Mouse (Mus musculus) midbrain, embryonic 10.5 days (tissue): ENCODE measurements around the gene Bag5. TPM values are rescaled to one million over a fixed set of nuclear protein-coding genes. Genes with fewer than 3 reads are reported as not detected.

Source experiments
- DNase-seq: peaks from one replicate; pipeline ENCODE4 v3.0.0-alpha.2; 2017; ENCODE audit warnings: low spot score
- H3K27ac ChIP-seq: fragments of 300-500 bp; sonication (generic); replicated peaks from 2 replicates; pipeline ENCODE4 v1.5.1; 2016; ENCODE audit warnings: mild to moderate bottlenecking
- H3K27me3 ChIP-seq: fragments of 300-500 bp; sonication (generic); 2 replicates; pipeline ENCODE4 v1.6.1; 2016; ENCODE audit warnings: low read depth, mild to moderate bottlenecking; ENCODE audit not compliant: poor library complexity, severe bottlenecking
- H3K36me3 ChIP-seq: fragments of 300-500 bp; sonication (generic); 2 replicates; pipeline ENCODE4 v1.6.1; 2016; ENCODE audit warnings: mild to moderate bottlenecking, moderate library complexity
- H3K4me1 ChIP-seq: fragments of 300-500 bp; sonication (generic); 2 replicates; pipeline ENCODE4 v1.6.1; 2016
- H3K4me3 ChIP-seq: fragments of 300-500 bp; sonication (generic); 2 replicates; pipeline ENCODE4 v1.5.1; 2016; ENCODE audit warnings: mild to moderate bottlenecking, moderate library complexity
- H3K9me3 ChIP-seq: fragments of 300-500 bp; sonication (generic); replicated peaks from 2 replicates; pipeline ENCODE4 v1.6.1; 2016; ENCODE audit warnings: mild to moderate bottlenecking
- WGBS: fragments of 180-500 bp; shearing (Covaris S2); methylation state at CpG from one replicate; pipeline ENCODE4 v1.1.7; 2016; 5-methylcytosine and 5-hydroxymethylcytosine counted together
- polyA plus RNA-seq: library from polyadenylated mRNA; unstranded; fragments of >200 nt; fragmentation: Nextera tagmentation; extraction: Ambion mirVana; gene quantifications from 2 replicates; pipeline ENCODE4 v1.2.1, GENCODE M21; 2016

Bag5 gene
- polyA plus RNA-seq, 1 experiment from 2014 or later = 57.2 TPM

- H3K27ac ChIP-seq = peak overlapping the region; percentile 96
- H3K27me3 ChIP-seq = peaks cover 41% of the 10 kb centered on the region
- H3K4me1 ChIP-seq = peaks cover 63% of the 10 kb centered on the region
- peaks cover 31% of the 10 kb centered on the region for H3K36me3 ChIP-seq
- H3K4me3 ChIP-seq = peak overlapping the region; percentile 97
- no peaks in the 10 kb centered on the region for H3K9me3 ChIP-seq
- 21% methylated on average over 5 of the region's 5 CpGs for WGBS
- no peak for DNase-seq
Measured at GRCm38 (mm10) chr12:111677421-111677820, 35.6 kb downstream of the Bag5 start.

DNA sequence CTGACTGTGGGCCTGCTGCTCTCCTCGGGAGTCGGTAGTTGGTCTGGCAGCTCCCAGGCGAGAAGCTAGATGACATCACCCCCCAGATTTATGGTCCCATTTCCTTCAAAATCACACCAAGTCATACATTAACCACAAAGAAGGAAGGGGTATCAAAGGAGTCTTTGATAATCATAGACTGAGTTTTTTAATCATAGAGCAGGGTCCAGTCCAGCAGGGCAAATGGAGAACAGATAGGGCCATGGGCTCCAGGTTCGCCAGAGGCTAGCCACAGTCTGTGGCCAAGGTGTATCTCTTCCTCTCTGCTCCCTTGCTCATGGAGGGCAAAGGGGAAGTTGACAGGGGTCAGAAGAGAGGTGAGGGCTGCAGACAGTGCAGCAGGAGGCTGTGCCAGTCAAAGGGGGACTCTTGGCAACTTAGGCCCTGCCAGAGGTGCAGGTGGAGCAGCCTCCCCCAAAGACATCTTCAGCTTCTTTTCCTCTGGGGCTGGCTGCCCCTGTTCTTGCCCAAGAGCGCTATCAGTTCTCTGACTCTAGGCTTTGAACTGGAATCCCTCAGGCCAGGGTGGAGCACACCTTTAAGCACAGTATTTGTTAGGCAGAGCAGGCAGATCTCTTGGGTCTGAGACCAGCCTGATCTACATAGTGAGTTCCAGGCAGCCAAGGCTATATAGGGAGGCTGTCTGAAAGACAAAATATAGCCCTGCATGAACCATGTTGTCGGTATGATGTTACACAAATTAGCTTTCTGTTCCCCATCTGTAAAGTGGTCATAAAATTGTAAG is 37.1 kb downstream of the Bag5 start:
- H3K36me3 ChIP-seq = peaks cover 23% of the 10 kb centered on the region
- no peaks in the 10 kb centered on the region for H3K9me3 ChIP-seq
- no peak overlapping the region for H3K4me3 ChIP-seq
- H3K4me1 ChIP-seq = peaks cover 69% of the 10 kb centered on the region
- 84% methylated on average over 6 of the region's 6 CpGs for WGBS
- no peak for DNase-seq
- H3K27ac ChIP-seq = 0 out of 2 replicates have a peak overlapping the region, but pooled peaks have one; percentile 6
- H3K27me3 ChIP-seq = peaks cover 42% of the 10 kb centered on the region

DNA sequence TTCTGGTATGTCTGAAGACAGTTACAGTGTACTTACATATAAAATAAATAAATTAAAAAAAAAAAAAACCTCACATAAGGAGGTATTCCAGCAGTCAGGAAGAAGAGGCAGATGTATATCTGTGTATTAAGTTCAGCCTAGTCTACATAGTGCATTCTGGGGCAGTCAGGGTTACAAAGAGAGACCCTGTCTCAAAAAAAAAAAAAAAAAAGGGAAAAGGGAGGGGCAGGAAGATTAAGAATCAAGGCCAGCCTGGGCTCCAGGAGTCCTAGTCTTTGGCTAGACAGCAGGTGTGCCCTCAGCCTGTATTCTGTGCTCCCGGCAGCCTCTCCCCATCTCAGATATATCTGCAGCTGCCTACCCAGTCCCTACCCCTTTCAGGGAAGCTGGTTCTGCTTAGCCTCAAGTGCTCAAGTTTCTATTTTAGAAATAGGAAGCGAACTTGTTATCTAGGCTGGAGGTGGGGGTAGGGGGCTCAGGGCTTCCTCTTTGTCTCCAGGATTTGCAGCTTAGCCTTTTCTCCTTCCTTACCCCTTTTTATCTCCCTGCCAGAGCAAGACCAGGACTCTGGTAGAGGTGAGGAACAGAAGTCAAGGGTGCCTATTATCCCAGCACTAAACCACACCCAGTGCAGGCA is 38.1 kb downstream of the Bag5 start:
- Histone ChIP-seq H3K4me3 (no peak overlapping the region), H3K36me3 (peaks cover 23% of the 10 kb centered on the region), H3K9me3 (no peaks in the 10 kb centered on the region), H3K27me3 (peaks cover 53% of the 10 kb centered on the region), H3K4me1 (peaks cover 76% of the 10 kb centered on the region), H3K27ac (0 out of 2 replicates have a peak overlapping the region, but pooled peaks have one; percentile 6)
- 69% methylated on average over 2 of the region's 2 CpGs for WGBS
- DNase-seq = no peak

DNA sequence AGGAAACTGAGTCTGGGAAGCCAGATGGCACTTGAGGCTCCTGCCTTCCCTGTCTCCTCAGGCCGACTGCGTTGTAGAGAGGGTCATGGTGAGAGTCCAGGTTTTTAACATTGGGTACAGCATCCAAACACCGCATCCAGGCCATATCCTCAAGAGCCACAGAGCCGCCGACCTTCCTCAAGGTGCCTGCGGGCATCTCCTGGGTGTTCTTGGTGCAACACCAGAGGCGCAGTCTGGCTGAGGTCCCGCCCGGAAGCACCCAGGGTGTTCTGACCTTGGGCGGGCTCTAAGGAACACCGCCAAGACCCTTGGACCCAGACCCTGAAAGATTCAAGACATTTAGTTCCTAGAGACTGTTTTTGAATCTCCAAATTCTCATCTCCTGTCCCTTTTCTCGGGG is 40.5 kb downstream of the Bag5 start:
- no peak for DNase-seq
- H3K9me3 ChIP-seq = no peaks in the 10 kb centered on the region
- WGBS = 14% methylated on average over 12 of the region's 12 CpGs
- peak overlapping the region; percentile 95 for H3K27ac ChIP-seq
- H3K4me3 ChIP-seq = peak overlapping the region; percentile 94
- peaks cover 39% of the 10 kb centered on the region for H3K36me3 ChIP-seq
- peaks cover 82% of the 10 kb centered on the region for H3K4me1 ChIP-seq
- H3K27me3 ChIP-seq = peaks cover 53% of the 10 kb centered on the region

GRCm38 (mm10) chr12:111672176-111672575 is 40.9 kb downstream of the Bag5 start, which contains the start of gene Ckb:
TSS of gene Ckb (minus strand) at chr12:111672338.
- peak within 1 kb of the TSS; percentile 94 for H3K4me3 ChIP-seq
- peak within 1 kb of the TSS; percentile 95 for H3K27ac ChIP-seq
- peaks cover 43% of the 10 kb centered on the region for H3K36me3 ChIP-seq
- peaks cover 78% of the 10 kb centered on the region for H3K4me1 ChIP-seq
- DNase-seq = peak; percentile 94
- WGBS = under 1% methylated on average over 31 of the region's 31 CpGs
- H3K27me3 ChIP-seq = peaks cover 53% of the 10 kb centered on the region
- H3K9me3 ChIP-seq = no peaks in the 10 kb centered on the region

DNA sequence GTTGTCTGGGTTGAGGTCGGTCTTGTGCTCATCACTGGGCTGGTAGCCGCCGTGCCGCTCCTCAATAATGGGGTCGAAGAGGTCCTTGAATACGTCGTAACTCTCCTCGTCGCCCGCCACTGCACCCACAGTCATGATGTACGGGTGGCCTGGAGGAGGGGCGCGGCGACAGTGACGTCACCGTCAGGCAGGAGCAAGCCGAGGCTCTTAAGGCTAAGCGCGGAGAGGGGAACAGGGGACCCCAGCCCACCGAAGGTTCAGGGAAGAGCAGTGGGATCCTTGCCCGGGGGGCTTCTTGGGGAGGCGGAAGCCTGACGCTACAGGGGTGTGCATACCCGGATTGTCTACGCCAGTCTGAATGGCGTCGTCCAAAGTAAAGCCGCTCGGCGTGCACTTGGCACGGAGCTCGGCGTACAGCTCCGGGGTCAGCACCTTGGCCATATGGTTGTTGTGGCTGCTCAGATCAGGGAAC is 41.6 kb downstream of the Bag5 start:
- under 1% methylated on average over 34 of the region's 34 CpGs for WGBS
- Histone ChIP-seq H3K4me3 (peak overlapping the region; percentile 94), H3K36me3 (peaks cover 50% of the 10 kb centered on the region), H3K27ac (peak overlapping the region; percentile 95), H3K4me1 (peaks cover 71% of the 10 kb centered on the region), H3K9me3 (no peaks in the 10 kb centered on the region), H3K27me3 (peaks cover 51% of the 10 kb centered on the region)
- DNase-seq = peak; percentile 79

DNA sequence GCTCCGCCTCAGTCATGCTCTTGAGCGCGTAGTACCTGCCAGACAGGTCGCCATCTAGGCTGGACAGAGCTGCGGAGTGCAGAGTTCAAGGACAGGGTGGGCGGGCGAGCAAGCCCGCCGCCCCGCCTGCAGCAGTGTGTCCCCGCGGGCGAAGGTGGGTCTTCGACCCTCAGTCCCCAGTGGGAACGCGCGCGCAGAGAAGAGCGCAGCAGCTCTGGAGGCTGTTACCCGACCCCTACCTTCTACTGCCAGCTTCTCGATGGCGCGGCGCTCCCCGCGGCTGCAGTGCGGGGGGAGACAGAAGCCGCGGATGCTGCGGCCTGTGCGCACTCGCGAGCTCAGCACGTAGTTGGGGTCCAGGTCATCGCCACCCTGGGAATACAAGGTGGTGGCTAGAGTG is 42.1 kb downstream of the Bag5 start:
- Histone ChIP-seq H3K27ac (peak overlapping the region; percentile 95), H3K4me3 (peak overlapping the region; percentile 94), H3K9me3 (no peaks in the 10 kb centered on the region), H3K36me3 (peaks cover 55% of the 10 kb centered on the region), H3K4me1 (peaks cover 71% of the 10 kb centered on the region), H3K27me3 (peaks cover 46% of the 10 kb centered on the region)
- 1% methylated on average over 35 of the region's 35 CpGs for WGBS
- peak; percentile 47 for DNase-seq

GRCm38 (mm10) chr12:111670371-111670971 is 42.6 kb downstream of the Bag5 start:
- peak overlapping the region; percentile 94 for H3K4me3 ChIP-seq
- peaks cover 59% of the 10 kb centered on the region for H3K36me3 ChIP-seq
- H3K4me1 ChIP-seq = peaks cover 71% of the 10 kb centered on the region
- peak overlapping the region; percentile 95 for H3K27ac ChIP-seq
- peaks cover 41% of the 10 kb centered on the region for H3K27me3 ChIP-seq
- 4% methylated on average over 28 of the region's 29 CpGs for WGBS
- DNase-seq = peak; percentile 40
- H3K9me3 ChIP-seq = no peaks in the 10 kb centered on the region

- Histone ChIP-seq H3K27me3 (peaks cover 36% of the 10 kb centered on the region), H3K9me3 (no peaks in the 10 kb centered on the region), H3K4me1 (peaks cover 66% of the 10 kb centered on the region), H3K27ac (peak overlapping the region; percentile 95), H3K4me3 (peak overlapping the region; percentile 94), H3K36me3 (peaks cover 64% of the 10 kb centered on the region)
- WGBS = 53% methylated on average over 8 of the region's 8 CpGs
- DNase-seq = no peak
Measured at GRCm38 (mm10) chr12:111669961-111670360, 43.1 kb downstream of the Bag5 start.

DNA sequence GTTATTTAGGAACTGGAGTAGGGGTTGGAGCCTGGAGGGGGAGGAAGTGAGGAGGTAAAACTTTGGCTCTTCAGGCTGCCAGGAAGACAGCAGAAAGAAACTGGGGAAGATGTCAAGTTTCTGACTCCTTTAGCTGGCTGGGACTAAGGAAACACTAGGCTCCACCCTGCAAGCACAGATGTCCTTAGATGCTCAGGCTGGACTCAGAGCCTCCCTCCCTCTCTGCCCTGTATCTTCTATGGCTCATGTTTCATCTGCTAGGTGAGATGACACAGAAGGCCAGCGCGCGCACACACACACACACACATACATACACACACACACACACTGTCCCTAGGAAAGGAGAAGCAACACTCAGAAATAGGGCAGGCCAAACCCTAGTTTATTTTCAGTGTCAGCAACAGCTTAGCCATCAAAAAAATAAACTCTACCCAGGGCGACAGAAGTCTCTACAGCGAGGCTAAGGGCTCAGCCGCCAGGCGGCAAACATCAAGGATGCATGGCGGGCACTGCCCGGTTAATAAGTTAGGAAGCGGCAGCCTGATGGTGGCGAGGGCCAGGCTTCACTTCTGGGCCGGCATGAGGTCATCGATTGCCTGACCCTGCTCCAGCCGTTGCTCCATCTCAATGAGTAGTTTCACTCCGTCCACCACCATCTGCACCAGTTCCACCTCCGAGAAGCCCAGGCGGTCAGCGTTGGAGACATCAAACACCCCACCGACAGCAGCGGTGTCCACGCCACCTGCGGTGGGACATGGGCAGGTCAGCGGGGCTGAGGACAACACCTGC is 43.9 kb downstream of the Bag5 start:
- Histone ChIP-seq H3K9me3 (no peaks in the 10 kb centered on the region), H3K4me1 (peaks cover 70% of the 10 kb centered on the region), H3K27ac (peak overlapping the region; percentile 95), H3K27me3 (peaks cover 30% of the 10 kb centered on the region), H3K36me3 (peaks cover 68% of the 10 kb centered on the region), H3K4me3 (peak overlapping the region; percentile 94)
- peak; percentile 38 for DNase-seq
- WGBS = 67% methylated on average over 23 of the region's 23 CpGs

DNA sequence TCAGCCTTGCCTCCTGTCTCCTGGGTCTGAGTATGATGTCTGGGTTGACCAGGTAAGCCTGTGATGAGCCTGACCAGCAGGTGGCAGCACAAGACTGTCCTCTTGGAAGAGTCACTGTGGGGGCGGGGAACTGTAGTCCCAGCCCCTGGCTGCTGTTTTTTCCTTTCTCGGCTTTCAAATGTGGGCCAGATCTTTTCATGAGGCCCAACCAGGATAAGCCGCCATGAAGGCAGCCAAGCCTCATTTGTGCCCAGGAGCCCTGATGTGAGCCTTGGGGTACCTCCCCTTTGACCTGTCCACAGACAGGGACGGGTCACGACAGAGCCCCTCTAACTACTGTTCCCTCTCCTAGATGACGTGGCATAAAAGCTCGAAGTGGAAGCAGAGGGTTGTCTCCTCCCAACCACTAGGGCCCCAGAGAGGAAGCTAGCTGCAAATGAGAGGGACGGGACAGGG is 44.6 kb downstream of the Bag5 start:
- peaks cover 75% of the 10 kb centered on the region for H3K36me3 ChIP-seq
- H3K9me3 ChIP-seq = no peaks in the 10 kb centered on the region
- 0% methylated on average over 8 of the region's 8 CpGs for WGBS
- peak overlapping the region; percentile 94 for H3K4me3 ChIP-seq
- peaks cover 73% of the 10 kb centered on the region for H3K4me1 ChIP-seq
- H3K27ac ChIP-seq = peak overlapping the region; percentile 95
- peak; percentile 91 for DNase-seq
- H3K27me3 ChIP-seq = peaks cover 23% of the 10 kb centered on the region

DNA sequence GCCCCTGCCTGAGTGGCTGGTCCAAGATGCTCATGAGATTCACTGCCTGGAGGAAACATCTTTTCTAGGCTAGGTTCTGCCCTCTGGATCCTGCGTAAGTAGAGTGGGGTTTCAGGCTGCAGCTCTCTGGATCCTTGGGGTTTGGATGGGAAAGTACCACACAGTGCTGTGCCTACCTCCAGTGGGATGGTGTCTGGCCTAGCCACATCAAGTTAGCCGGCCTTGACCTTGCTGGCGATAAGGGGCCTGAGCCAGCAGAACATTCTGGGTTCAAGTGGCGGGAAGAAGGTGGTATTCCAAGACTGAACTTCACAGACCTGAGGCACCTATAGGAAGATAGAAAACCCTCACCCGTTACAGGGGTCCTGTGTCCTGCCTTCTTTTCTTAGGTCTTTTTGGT is 45.6 kb downstream of the Bag5 start:
- no peak overlapping the region for H3K4me3 ChIP-seq
- peaks cover 69% of the 10 kb centered on the region for H3K4me1 ChIP-seq
- 87% methylated on average over 5 of the region's 5 CpGs for WGBS
- no peaks in the 10 kb centered on the region for H3K9me3 ChIP-seq
- no peak for DNase-seq
- peak overlapping the region; percentile 95 for H3K27ac ChIP-seq
- peaks cover 83% of the 10 kb centered on the region for H3K36me3 ChIP-seq
- H3K27me3 ChIP-seq = peaks cover 12% of the 10 kb centered on the region; the same call in 1 of the 2 replicates
